Mouse (Mus musculus): ENCODE data around the gene Cdhr2.

Gene Cdhr2

GRCm38 (mm10) chr13:54693558-54694347, 7.5 kb upstream of the Cdhr2 start, which contains the start of gene Rnf44:
Gene Rnf44 (minus strand): TSS chr13:54693907.
- peak; percentile 99 for DNase-seq

GRCm38 (mm10) chr13:54694348-54695060, 6.8 kb upstream of the Cdhr2 start:
- peak; percentile 91 to 92 for DNase-seq

GRCm38 (mm10) chr13:54695479-54696230, 5.6 kb upstream of the Cdhr2 start:
- DNase-seq: peak; percentile 23 to 38

- DNase-seq: no peak
Measured at GRCm38 (mm10) chr13:54702507-54702906, 1.2 kb downstream of the Cdhr2 start.

GRCm38 (mm10) chr13:54704890-54705289, 3.6 kb downstream of the Cdhr2 start:
- no peak for DNase-seq

- no peak for DNase-seq
Measured at GRCm38 (mm10) chr13:54710866-54711265, 9.6 kb downstream of the Cdhr2 start.

- DNase-seq: no peak
Measured at GRCm38 (mm10) chr13:54714393-54714792, 13.1 kb downstream of the Cdhr2 start.

GRCm38 (mm10) chr13:54714996-54715395, 13.7 kb downstream of the Cdhr2 start:
- no peak for DNase-seq

GRCm38 (mm10) chr13:54716916-54717315, 15.7 kb downstream of the Cdhr2 start:
- DNase-seq: peak; percentile 35 to 78

GRCm38 (mm10) chr13:54723143-54723542, 21.9 kb downstream of the Cdhr2 start:
- peak in 1 of 2 experiments; percentile 21 for DNase-seq

GRCm38 (mm10) chr13:54726131-54726530, 24.9 kb downstream of the Cdhr2 start:
- DNase-seq: no peak

GRCm38 (mm10) chr13:54736931-54737330, 35.7 kb downstream of the Cdhr2 start:
- DNase-seq: no peak

- DNase-seq: peak in 1 of 2 experiments; percentile 44
Measured at GRCm38 (mm10) chr13:54737488-54738212, 36.4 kb downstream of the Cdhr2 start.

- peak in 1 of 2 experiments; percentile 5 for DNase-seq
Measured at GRCm38 (mm10) chr13:54738213-54738601, 36.9 kb downstream of the Cdhr2 start.

GRCm38 (mm10) chr13:54746110-54746509, 44.8 kb downstream of the Cdhr2 start:
- no peak for DNase-seq

- no peak for DNase-seq
Measured at GRCm38 (mm10) chr13:54746896-54747295, 45.6 kb downstream of the Cdhr2 start.

- no peak for DNase-seq
Measured at GRCm38 (mm10) chr13:54748190-54748589, 46.9 kb downstream of the Cdhr2 start.

GRCm38 (mm10) chr13:54748721-54749060, 47.4 kb downstream of the Cdhr2 start:
- no peak for DNase-seq

GRCm38 (mm10) chr13:54749061-54749863, 48.0 kb downstream of the Cdhr2 start:
- DNase-seq: peak in 1 of 2 experiments; percentile 63

- DNase-seq: no peak
Measured at GRCm38 (mm10) chr13:54749864-54750411, 48.7 kb downstream of the Cdhr2 start, which contains the start of gene Gprin1. Gene Gprin1 (minus strand): TSS chr13:54749874.

GRCm38 (mm10) chr13:54750699-54751098, 49.4 kb downstream of the Cdhr2 start:
- peak in 1 of 2 experiments; percentile 65 for DNase-seq

All from kidney, postnatal 36 days (tissue).